Mouse (Mus musculus) hindbrain, embryonic 14.5 days (tissue): Measurements from ENCODE around the gene Lpar3. TPM values are rescaled to one million over a fixed set of nuclear protein-coding genes. Genes with fewer than 3 reads are reported as not detected.

Experiments
- ATAC-seq: fragments of 200-750 bp; cut with Nextera tagmentation; 2 replicates; pipeline ENCODE4 v1.8.0; 2017; ENCODE audit warnings: moderate number of reproducible peaks, mild to moderate bottlenecking, moderate TSS enrichment, moderate library complexity; ENCODE audit not compliant: low FRiP score
- DNase-seq: peaks from one replicate; pipeline ENCODE4 v3.0.0-alpha.2; 2015; ENCODE audit warnings: low spot score
- H3K27ac ChIP-seq: fragments of 300-500 bp; sonication (generic); 2 replicates; pipeline ENCODE4 v1.5.1; 2014; ENCODE audit warnings: mild to moderate bottlenecking, moderate library complexity
- H3K27me3 ChIP-seq: fragments of 300-500 bp; sonication (generic); 2 replicates; pipeline ENCODE4 v1.6.1; 2014; ENCODE audit warnings: mild to moderate bottlenecking, low read length, mixed read lengths; ENCODE audit not compliant: control insufficient read depth, insufficient read depth
- H3K36me3 ChIP-seq: fragments of 300-500 bp; sonication (generic); replicated peaks from 2 replicates; pipeline ENCODE4 v1.6.1; 2014; ENCODE audit not compliant: control insufficient read depth, insufficient read depth
- H3K4me1 ChIP-seq: fragments of 300-500 bp; sonication (generic); replicated peaks from 2 replicates; pipeline ENCODE4 v1.6.1; 2014; ENCODE audit warnings: antibody characterized with exemption, low read length, mixed read lengths; ENCODE audit not compliant: control insufficient read depth, insufficient read depth
- H3K4me2 ChIP-seq: fragments of 300-500 bp; sonication (generic); replicated peaks from 2 replicates; pipeline ENCODE4 v1.6.1; 2014; ENCODE audit warnings: mild to moderate bottlenecking, moderate library complexity
- H3K4me3 ChIP-seq: fragments of 300-500 bp; sonication (generic); replicated peaks from 2 replicates; pipeline ENCODE4 v1.5.1; 2014; ENCODE audit warnings: mild to moderate bottlenecking, low read length
- H3K9ac ChIP-seq: fragments of 300-500 bp; sonication (generic); 2 replicates; pipeline ENCODE4 v1.6.1; 2014
- H3K9me3 ChIP-seq: fragments of 300-500 bp; sonication (generic); 2 replicates; pipeline ENCODE4 v1.6.1; 2016; ENCODE audit warnings: low read length; ENCODE audit not compliant: control insufficient read depth
- WGBS: fragments of 180-500 bp; shearing (Covaris S2); extraction: QIAGEN DNeasy Blood & Tissue Kit; methylation state at CpG from one replicate; pipeline ENCODE4 v1.1.7; 2014; 5-methylcytosine and 5-hydroxymethylcytosine counted together
- polyA plus RNA-seq: library from polyadenylated mRNA; unstranded; fragments of >200 nt; fragmentation: Nextera tagmentation; extraction: Ambion mirVana; gene quantifications from 2 replicates; pipeline ENCODE4 v1.2.1, GENCODE M21; 2014

The Lpar3 gene
- polyA plus RNA-seq, 1 experiment from 2014 or later, result 0.37 TPM

- Histone ChIP-seq H3K36me3 (no peaks in the 10 kb centered on the region), H3K4me2 (no peak overlapping the region), H3K4me3 (no peak overlapping the region), H3K9me3 (no peaks in the 10 kb centered on the region), H3K27ac (no peak overlapping the region), H3K9ac (no peak overlapping the region), H3K27me3 (no peaks in the 10 kb centered on the region), H3K4me1 (peaks cover 10% of the 10 kb centered on the region)
- ATAC-seq (no peak), DNase-seq (no peak)
- 75% methylated on average over 2 of the region's 2 CpGs for WGBS
Measured at GRCm38 (mm10) chr3:146307886-146308285, 87.1 kb downstream of the Lpar3 start.

GRCm38 (mm10) chr3:146309586-146309985 lies 88.8 kb downstream of the Lpar3 start:
- ATAC-seq, result no peak
- 78% methylated on average over 8 of the region's 8 CpGs for WGBS
- Histone ChIP-seq H3K27ac (no peak overlapping the region), H3K4me1 (peaks cover 10% of the 10 kb centered on the region), H3K27me3 (no peaks in the 10 kb centered on the region), H3K9me3 (no peaks in the 10 kb centered on the region), H3K4me3 (no peak overlapping the region), H3K36me3 (no peaks in the 10 kb centered on the region), H3K4me2 (no peak overlapping the region), H3K9ac (no peak overlapping the region)
- no peak for DNase-seq

- DNase-seq, result no peak
- Histone ChIP-seq H3K4me2 (no peak overlapping the region), H3K9ac (no peak overlapping the region), H3K4me1 (peaks cover 10% of the 10 kb centered on the region), H3K27ac (no peak overlapping the region), H3K9me3 (no peaks in the 10 kb centered on the region), H3K4me3 (no peak overlapping the region), H3K36me3 (no peaks in the 10 kb centered on the region), H3K27me3 (no peaks in the 10 kb centered on the region)
- 13% methylated on average over 9 of the region's 9 CpGs for WGBS
- no peak for ATAC-seq
Measured at GRCm38 (mm10) chr3:146311121-146311538, 90.4 kb downstream of the Lpar3 start.

GRCm38 (mm10) chr3:146315414-146315813 lies 94.7 kb downstream of the Lpar3 start:
- H3K27ac ChIP-seq, result no peak overlapping the region
- no peak overlapping the region for H3K9ac ChIP-seq
- no peaks in the 10 kb centered on the region for H3K27me3 ChIP-seq
- DNase-seq (no peak), ATAC-seq (no peak)
- peaks cover 19% of the 10 kb centered on the region for H3K4me1 ChIP-seq
- no peaks in the 10 kb centered on the region for H3K9me3 ChIP-seq
- no peak overlapping the region for H3K4me2 ChIP-seq
- no peaks in the 10 kb centered on the region for H3K36me3 ChIP-seq
- 82% methylated on average over 8 of the region's 8 CpGs for WGBS
- H3K4me3 ChIP-seq, result no peak overlapping the region

GRCm38 (mm10) chr3:146316293-146316692 lies 95.5 kb downstream of the Lpar3 start:
- 90% methylated on average over 8 of the region's 8 CpGs for WGBS
- DNase-seq (no peak), ATAC-seq (no peak)
- H3K27ac ChIP-seq, result no peak overlapping the region
- no peaks in the 10 kb centered on the region for H3K36me3 ChIP-seq
- no peak overlapping the region for H3K9ac ChIP-seq
- H3K9me3 ChIP-seq, result no peaks in the 10 kb centered on the region
- H3K4me1 ChIP-seq, result 0 out of 2 replicates have a peak, but pooled peaks cover 11% of the 10 kb centered on the region
- H3K4me2 ChIP-seq, result no peak overlapping the region
- no peaks in the 10 kb centered on the region for H3K27me3 ChIP-seq
- H3K4me3 ChIP-seq, result no peak overlapping the region

GRCm38 (mm10) chr3:146317366-146317765 lies 96.6 kb downstream of the Lpar3 start:
- 89% methylated on average over 7 of the region's 7 CpGs for WGBS
- DNase-seq, result no peak
- Histone ChIP-seq H3K27ac (no peak overlapping the region), H3K4me2 (no peak overlapping the region), H3K9ac (no peak overlapping the region), H3K9me3 (no peaks in the 10 kb centered on the region), H3K27me3 (no peaks in the 10 kb centered on the region), H3K4me3 (no peak overlapping the region), H3K4me1 (0 out of 2 replicates have a peak, but pooled peaks cover 9% of the 10 kb centered on the region), H3K36me3 (no peaks in the 10 kb centered on the region)
- ATAC-seq, result no peak

- DNase-seq (no peak), ATAC-seq (no peak)
- no peaks in the 10 kb centered on the region for H3K9me3 ChIP-seq
- H3K4me1 ChIP-seq, result 0 out of 2 replicates have a peak, but pooled peaks cover 9% of the 10 kb centered on the region
- H3K27me3 ChIP-seq, result no peaks in the 10 kb centered on the region
- no peak overlapping the region for H3K4me3 ChIP-seq
- H3K9ac ChIP-seq, result no peak overlapping the region
- 85% methylated on average over 12 of the region's 12 CpGs for WGBS
- no peak overlapping the region for H3K27ac ChIP-seq
- H3K4me2 ChIP-seq, result no peak overlapping the region
- H3K36me3 ChIP-seq, result no peaks in the 10 kb centered on the region
Measured at GRCm38 (mm10) chr3:146317911-146318310, 97.1 kb downstream of the Lpar3 start.

GRCm38 (mm10) chr3:146318520-146318938 lies 97.8 kb downstream of the Lpar3 start:
- Histone ChIP-seq H3K27me3 (no peaks in the 10 kb centered on the region), H3K4me2 (peak overlapping the region; percentile 16), H3K4me3 (no peak overlapping the region), H3K9ac (0 out of 2 replicates have a peak overlapping the region, but pooled peaks have one; percentile 0), H3K9me3 (no peaks in the 10 kb centered on the region), H3K27ac (peak overlapping the region; percentile 34; the same call in 1 of the 2 replicates), H3K36me3 (no peaks in the 10 kb centered on the region), H3K4me1 (0 out of 2 replicates have a peak, but pooled peaks cover 9% of the 10 kb centered on the region)
- peak; percentile 28; the same call in 1 of the 2 replicates for ATAC-seq
- DNase-seq, result no peak
- 37% methylated on average over 16 of the region's 16 CpGs for WGBS

GRCm38 (mm10) chr3:146318987-146319386 lies 98.2 kb downstream of the Lpar3 start:
- DNase-seq (no peak), ATAC-seq (peak; percentile 46)
- H3K4me1 ChIP-seq, result 0 out of 2 replicates have a peak, but pooled peaks cover 9% of the 10 kb centered on the region
- no peaks in the 10 kb centered on the region for H3K36me3 ChIP-seq
- 11% methylated on average over 13 of the region's 13 CpGs for WGBS
- H3K4me3 ChIP-seq, result no peak overlapping the region
- 0 out of 2 replicates have a peak overlapping the region, but pooled peaks have one; percentile 0 for H3K9ac ChIP-seq
- H3K27me3 ChIP-seq, result no peaks in the 10 kb centered on the region
- H3K27ac ChIP-seq, result peak overlapping the region; percentile 34
- H3K9me3 ChIP-seq, result no peaks in the 10 kb centered on the region
- peak overlapping the region; percentile 16 for H3K4me2 ChIP-seq
